Mouse (Mus musculus): ENCODE measurements at regions not wholly inside any gene's neighbourhood (a gene's known extent, or its start where the extent isn't known, plus 50 kb on each side); places are given as distances from the start of the nearest gene placed in this dataset.
A peak's percentile ranks its signal among the peaks of the same experiment; 100 is the strongest.

GRCm38 (mm10) chr13:3752334-3752733 is 51.8 kb downstream of the Calml3 start:
- H3K4me3 ChIP-seq (replicated peaks), result no peak overlapping the region
- H3K36me3 ChIP-seq (replicated peaks; ENCODE audit: low read length), result no peaks in the 10 kb centered on the region
- no peak for TF ChIP-seq FLI1 (IDR thresholded peaks at IDR 0.05; ENCODE audit: low read length)
- no peak for TF ChIP-seq GATA1 (IDR thresholded peaks at IDR 0.05; ENCODE audit: borderline replicate concordance, low read length)
- no peaks in the 10 kb centered on the region for H3K9me3 ChIP-seq
- H3K4me1 ChIP-seq, result peaks cover 11% of the 10 kb centered on the region
- no peaks in the 10 kb centered on the region for H3K27me3 ChIP-seq (replicated peaks)

- Histone ChIP-seq H3K36me3 (replicated peaks; ENCODE audit: low read length) (no peaks in the 10 kb centered on the region), H3K27me3 (replicated peaks) (no peaks in the 10 kb centered on the region), H3K4me1 (peaks cover 11% of the 10 kb centered on the region), H3K9me3 (no peaks in the 10 kb centered on the region), H3K4me3 (replicated peaks) (no peak overlapping the region)
- no peak for TF ChIP-seq FLI1 (IDR thresholded peaks at IDR 0.05; ENCODE audit: low read length)
- no peak for TF ChIP-seq GATA1 (IDR thresholded peaks at IDR 0.05; ENCODE audit: borderline replicate concordance, low read length)
Measured at GRCm38 (mm10) chr13:3751222-3751621, 52.9 kb downstream of the Calml3 start.

GRCm38 (mm10) chr13:3750756-3751155 is 53.4 kb downstream of the Calml3 start:
- H3K36me3 ChIP-seq (replicated peaks; ENCODE audit: low read length), result no peaks in the 10 kb centered on the region
- no peak for TF ChIP-seq GATA1 (IDR thresholded peaks at IDR 0.05; ENCODE audit: borderline replicate concordance, low read length)
- no peak for TF ChIP-seq FLI1 (IDR thresholded peaks at IDR 0.05; ENCODE audit: low read length)
- H3K4me1 ChIP-seq, result peaks cover 11% of the 10 kb centered on the region
- no peaks in the 10 kb centered on the region for H3K9me3 ChIP-seq
- H3K27me3 ChIP-seq (replicated peaks), result no peaks in the 10 kb centered on the region
- H3K4me3 ChIP-seq (replicated peaks), result no peak overlapping the region

- H3K4me1 ChIP-seq, result peaks cover 11% of the 10 kb centered on the region
- TF ChIP-seq FLI1 (IDR thresholded peaks at IDR 0.05; ENCODE audit: low read length), result no peak
- TF ChIP-seq GATA1 (IDR thresholded peaks at IDR 0.05; ENCODE audit: borderline replicate concordance, low read length), result no peak
Measured at GRCm38 (mm10) chr13:3749646-3750045, 54.5 kb downstream of the Calml3 start.

GRCm38 (mm10) chr13:3748859-3749258 is 55.3 kb downstream of the Calml3 start:
- TF ChIP-seq FLI1 (IDR thresholded peaks at IDR 0.05; ENCODE audit: low read length), result no peak
- TF ChIP-seq GATA1 (IDR thresholded peaks at IDR 0.05; ENCODE audit: borderline replicate concordance, low read length), result no peak
- Histone ChIP-seq H3K36me3 (replicated peaks; ENCODE audit: low read length) (no peaks in the 10 kb centered on the region), H3K4me3 (replicated peaks) (no peak overlapping the region), H3K27me3 (replicated peaks) (no peaks in the 10 kb centered on the region), H3K9me3 (no peaks in the 10 kb centered on the region), H3K4me1 (peaks cover 11% of the 10 kb centered on the region)

More at GRCm38 (mm10) chr13:3749646-3750045, 54.5 kb downstream of the Calml3 start:
- Histone ChIP-seq H3K4me3 (replicated peaks) (peak overlapping the region; percentile 19), H3K9me3 (no peaks in the 10 kb centered on the region), H3K27me3 (replicated peaks) (no peaks in the 10 kb centered on the region), H3K36me3 (replicated peaks; ENCODE audit: low read length) (no peaks in the 10 kb centered on the region)

GRCm38 (mm10) chr13:3746524-3746923 is 57.6 kb downstream of the Calml3 start:
- Histone ChIP-seq H3K4me1 (peaks cover 15% of the 10 kb centered on the region), H3K36me3 (replicated peaks; ENCODE audit: low read length) (no peaks in the 10 kb centered on the region), H3K4me3 (replicated peaks) (no peak overlapping the region), H3K9me3 (no peaks in the 10 kb centered on the region), H3K27me3 (replicated peaks) (no peaks in the 10 kb centered on the region)
- no peak for TF ChIP-seq FLI1 (IDR thresholded peaks at IDR 0.05; ENCODE audit: low read length)
- no peak for TF ChIP-seq GATA1 (IDR thresholded peaks at IDR 0.05; ENCODE audit: borderline replicate concordance, low read length)

- no peak overlapping the region for H3K4me3 ChIP-seq (replicated peaks)
- H3K4me1 ChIP-seq, result peaks cover 8% of the 10 kb centered on the region
- no peaks in the 10 kb centered on the region for H3K9me3 ChIP-seq
- no peaks in the 10 kb centered on the region for H3K27me3 ChIP-seq (replicated peaks)
- H3K36me3 ChIP-seq (replicated peaks; ENCODE audit: low read length), result no peaks in the 10 kb centered on the region
- TF ChIP-seq FLI1 (IDR thresholded peaks at IDR 0.05; ENCODE audit: low read length), result no peak
- no peak for TF ChIP-seq GATA1 (IDR thresholded peaks at IDR 0.05; ENCODE audit: borderline replicate concordance, low read length)
Measured at GRCm38 (mm10) chr13:3744870-3745269, 59.2 kb downstream of the Calml3 start.

- Histone ChIP-seq H3K4me1 (0 out of 2 replicates have a peak, but pooled peaks cover 4% of the 10 kb centered on the region), H3K9me3 (no peaks in the 10 kb centered on the region)
- TF ChIP-seq GATA1 (IDR thresholded peaks at IDR 0.05; ENCODE audit: borderline replicate concordance, low read length), result no peak
- TF ChIP-seq FLI1 (IDR thresholded peaks at IDR 0.05; ENCODE audit: low read length), result no peak
Measured at GRCm38 (mm10) chr13:3743692-3744457, 60.2 kb downstream of the Calml3 start.

GRCm38 (mm10) chr13:3742763-3743401 is 61.2 kb downstream of the Calml3 start:
- TF ChIP-seq FLI1 (IDR thresholded peaks at IDR 0.05; ENCODE audit: low read length) (no peak), GATA1 (IDR thresholded peaks at IDR 0.05; ENCODE audit: borderline replicate concordance, low read length) (no peak)
- Histone ChIP-seq H3K27me3 (replicated peaks) (no peaks in the 10 kb centered on the region), H3K4me3 (replicated peaks) (no peak overlapping the region), H3K36me3 (replicated peaks; ENCODE audit: low read length) (no peaks in the 10 kb centered on the region), H3K9me3 (no peaks in the 10 kb centered on the region), H3K4me1 (0 out of 2 replicates have a peak, but pooled peaks cover 4% of the 10 kb centered on the region)

More at GRCm38 (mm10) chr13:3743692-3744457, 60.2 kb downstream of the Calml3 start:
- Histone ChIP-seq H3K27me3 (replicated peaks) (no peaks in the 10 kb centered on the region), H3K4me3 (replicated peaks) (no peak overlapping the region), H3K36me3 (replicated peaks; ENCODE audit: low read length) (no peaks in the 10 kb centered on the region)
